ENCODE assay signal across 8 mouse cellular contexts in genomic region chr7:126896912-126897311, GRCm38 (mm10). TPM values are rescaled to one million over a fixed set of nuclear protein-coding genes. Genes with fewer than 3 reads are reported as not detected.
A peak's percentile ranks its signal among the peaks of the same experiment; 100 is the strongest.
DNase-seq lines count a peak whose midpoint lies in the region; ATAC-seq and TF ChIP-seq lines count a peak whose summit lies in the region.

No protein-coding gene starts in this region.

- no peak for DNase-seq in kidney, adult 2 months
- DNase-seq in kidney, adult 8-10 months = no peak
- no peak for DNase-seq in forebrain, embryonic 14.5 days (ENCODE audit: low spot score)
- no peak for DNase-seq in liver, postnatal 0 days
- DNase-seq in embryo, embryonic 11 days = no peak
- no peak for DNase-seq in ovary, postnatal 10 days (ENCODE audit: low spot score)

- peak overlapping the region; percentile 58; the same call in 1 of the 2 replicates for H3K4me2 ChIP-seq in forebrain, embryonic 14.5 days (ENCODE audit: low read length)
- H3K4me2 ChIP-seq in liver, postnatal 0 days (ENCODE audit: low read depth, low read length) = peak overlapping the region; percentile 95

- ATAC-seq in forebrain, embryonic 14.5 days = no peak
- no peak for ATAC-seq in liver, postnatal 0 days
- ATAC-seq in monocyte, adult 5-6 weeks (replicated peaks; ENCODE audit: insufficient number of reproducible peaks, low FRiP score, low TSS enrichment, poor library complexity, severe bottlenecking) = no peak

- no peaks in the 10 kb centered on the region for H3K27me3 ChIP-seq in kidney, adult 2 months (replicated peaks; ENCODE audit: control insufficient read depth, insufficient read depth, low read length)
- no peaks in the 10 kb centered on the region for H3K27me3 ChIP-seq in forebrain, embryonic 14.5 days (replicated peaks; ENCODE audit: control insufficient read depth, insufficient read depth, low read length)
- H3K27me3 ChIP-seq in liver, postnatal 0 days (ENCODE audit: insufficient read depth, low read length) = no peaks in the 10 kb centered on the region

- H3K4me1 ChIP-seq in kidney, adult 2 months (ENCODE audit: control insufficient read depth, insufficient read depth, low read length) = peaks cover 8% of the 10 kb centered on the region; the same call in 1 of the 2 replicates
- peaks cover 2% of the 10 kb centered on the region; the same call in 1 of the 2 replicates for H3K4me1 ChIP-seq in bone marrow, adult 2 months (ENCODE audit: control insufficient read depth, insufficient read depth, low read length)
- peaks cover 11% of the 10 kb centered on the region; the same call in 1 of the 2 replicates for H3K4me1 ChIP-seq in forebrain, embryonic 14.5 days (ENCODE audit: control insufficient read depth, insufficient read depth, low read length)
- peaks cover 21% of the 10 kb centered on the region for H3K4me1 ChIP-seq in liver, postnatal 0 days (ENCODE audit: insufficient read depth)

- no peak for TF ChIP-seq POLR2A in kidney, adult 2 months (IDR thresholded peaks at IDR 0.05; ENCODE audit: low read depth, low read length)
- TF ChIP-seq POLR2A in bone marrow, adult 2 months (IDR thresholded peaks at IDR 0.05; ENCODE audit: borderline replicate concordance, control insufficient read depth, low read depth, low read length) = no peak

- no peaks in the 10 kb centered on the region for H3K9me3 ChIP-seq in forebrain, embryonic 14.5 days (replicated peaks; ENCODE audit: control insufficient read depth, low read length)
- H3K9me3 ChIP-seq in liver, postnatal 0 days (ENCODE audit: low read length) = no peaks in the 10 kb centered on the region

- H3K36me3 ChIP-seq in kidney, adult 2 months (ENCODE audit: control insufficient read depth, insufficient read depth, low read length) = no peaks in the 10 kb centered on the region
- no peaks in the 10 kb centered on the region for H3K36me3 ChIP-seq in forebrain, embryonic 14.5 days (ENCODE audit: control insufficient read depth, insufficient read depth, low read length)
- H3K36me3 ChIP-seq in liver, postnatal 0 days (replicated peaks; ENCODE audit: insufficient read depth, low read length) = peaks cover 7% of the 10 kb centered on the region

- no peak for TF ChIP-seq CTCF in kidney, adult 2 months (conservative IDR thresholded peaks at IDR 0.05; ENCODE audit: insufficient read depth, insufficient read length, low read depth, low read length)
- TF ChIP-seq CTCF in bone marrow, adult 2 months (IDR thresholded peaks at IDR 0.05; ENCODE audit: control insufficient read depth, insufficient read depth, low read length) = no peak
- no peak for TF ChIP-seq CTCF in liver, postnatal 0 days (IDR thresholded peaks at IDR 0.05; ENCODE audit: low read depth)

- TF ChIP-seq EP300 in liver, postnatal 0 days (IDR thresholded peaks at IDR 0.05; ENCODE audit: low read depth) = no peak

- H3K27ac ChIP-seq in kidney, adult 2 months (ENCODE audit: insufficient read depth, low read depth, low read length) = peak overlapping the region; percentile 46
- H3K27ac ChIP-seq in bone marrow, adult 2 months (ENCODE audit: control insufficient read depth, insufficient read depth, low read depth, low read length, poor library complexity) = peak overlapping the region; percentile 84
- no peak overlapping the region for H3K27ac ChIP-seq in forebrain, embryonic 14.5 days (ENCODE audit: low read depth, low read length)
- peak overlapping the region; percentile 90 for H3K27ac ChIP-seq in liver, postnatal 0 days (ENCODE audit: low read depth)

- 78% methylated on average over 5 of the region's 5 CpGs for WGBS in kidney, adult 2 months
- 63% methylated on average over 5 of the region's 5 CpGs for WGBS in bone marrow, adult 2 months
- 89% methylated on average over 5 of the region's 5 CpGs for WGBS in forebrain, embryonic 14.5 days
- 75% methylated on average over 5 of the region's 5 CpGs for WGBS in liver, postnatal 0 days (ENCODE audit: insufficient replicate concordance)

- no peak overlapping the region for H3K9ac ChIP-seq in forebrain, embryonic 14.5 days (ENCODE audit: low read length)
- peak overlapping the region; percentile 78 for H3K9ac ChIP-seq in liver, postnatal 0 days (replicated peaks)

- H3K4me3 ChIP-seq in kidney, adult 2 months (ENCODE audit: insufficient read depth, low read depth, low read length) = no peak overlapping the region
- H3K4me3 ChIP-seq in bone marrow, adult 2 months (replicated peaks; ENCODE audit: control insufficient read depth, low read depth, low read length) = no peak overlapping the region
- H3K4me3 ChIP-seq in forebrain, embryonic 14.5 days (ENCODE audit: low read depth, low read length) = no peak overlapping the region
- peak overlapping the region; percentile 72 for H3K4me3 ChIP-seq in liver, postnatal 0 days (ENCODE audit: low read depth, low read length)

RNA-seq across cellular contexts. Expression of gene Taok2, which starts 12.4 kb away (rescaled TPM):
- 56.5 and 75.2 TPM in 2 replicates for polyA plus RNA-seq in kidney, adult 2 months (2012; rRNA removed)
- 113 and 149 TPM in 2 replicates for polyA plus RNA-seq in bone marrow, adult 2 months (2011; ENCODE audit: insufficient read depth, insufficient read length, low replicate concordance, missing spikeins)
- 25.9 and 31.0 TPM in 2 replicates for polyA plus RNA-seq in forebrain, embryonic 14.5 days (2014; fragmentation: Nextera tagmentation; extraction: Ambion mirVana)
- 7.5 and 8.7 TPM in 2 replicates for polyA plus RNA-seq in liver, postnatal 0 days (2015; fragmentation: Nextera tagmentation; extraction: Ambion mirVana)
- total RNA-seq in monocyte, adult 5-6 weeks (2017) = 37.9 to 49.8 TPM (median 38.3 TPM) in 3 replicates

RNA-seq across cellular contexts. Expression of gene Tmem219, which starts 25.8 kb away (rescaled TPM):
- polyA plus RNA-seq in kidney, adult 2 months (2012; rRNA removed) = 90.8 and 113 TPM in 2 replicates
- 39.9 and 76.2 TPM in 2 replicates for polyA plus RNA-seq in bone marrow, adult 2 months (2011; ENCODE audit: insufficient read depth, insufficient read length, low replicate concordance, missing spikeins)
- 34.3 and 44.9 TPM in 2 replicates for polyA plus RNA-seq in forebrain, embryonic 14.5 days (2014; fragmentation: Nextera tagmentation; extraction: Ambion mirVana)
- polyA plus RNA-seq in liver, postnatal 0 days (2015; fragmentation: Nextera tagmentation; extraction: Ambion mirVana) = 35.6 and 38.4 TPM in 2 replicates
- 37.3 to 57.4 TPM (median 43.2 TPM) in 3 replicates for total RNA-seq in monocyte, adult 5-6 weeks (2017)

RNA-seq across cellular contexts. Expression of gene Kctd13, which starts 31.8 kb away (rescaled TPM):
- polyA plus RNA-seq in kidney, adult 2 months (2012; rRNA removed) = 21.4 and 21.9 TPM in 2 replicates
- 4.0 and 17.3 TPM in 2 replicates for polyA plus RNA-seq in bone marrow, adult 2 months (2011; ENCODE audit: insufficient read depth, insufficient read length, low replicate concordance, missing spikeins)
- 69.3 and 89.2 TPM in 2 replicates for polyA plus RNA-seq in forebrain, embryonic 14.5 days (2014; fragmentation: Nextera tagmentation; extraction: Ambion mirVana)
- polyA plus RNA-seq in liver, postnatal 0 days (2015; fragmentation: Nextera tagmentation; extraction: Ambion mirVana) = 4.4 and 4.6 TPM in 2 replicates
- total RNA-seq in monocyte, adult 5-6 weeks (2017) = 7.9 to 31.1 TPM (median 16.9 TPM) in 3 replicates

RNA-seq across cellular contexts. Expression of gene Ino80e, which starts 34.7 kb away (rescaled TPM):
- polyA plus RNA-seq in kidney, adult 2 months (2012; rRNA removed) = 39.6 and 47.0 TPM in 2 replicates
- polyA plus RNA-seq in bone marrow, adult 2 months (2011; ENCODE audit: insufficient read depth, insufficient read length, low replicate concordance, missing spikeins) = 38.1 and 59.7 TPM in 2 replicates
- 91.3 and 104 TPM in 2 replicates for polyA plus RNA-seq in forebrain, embryonic 14.5 days (2014; fragmentation: Nextera tagmentation; extraction: Ambion mirVana)
- polyA plus RNA-seq in liver, postnatal 0 days (2015; fragmentation: Nextera tagmentation; extraction: Ambion mirVana) = 17.2 and 20.6 TPM in 2 replicates
- 19.2 to 46.1 TPM (median 34.5 TPM) in 3 replicates for total RNA-seq in monocyte, adult 5-6 weeks (2017)

RNA-seq across cellular contexts. Expression of gene Hirip3, which starts 35.1 kb away (rescaled TPM):
- polyA plus RNA-seq in kidney, adult 2 months (2012; rRNA removed) = 4.2 and 6.6 TPM in 2 replicates
- polyA plus RNA-seq in bone marrow, adult 2 months (2011; ENCODE audit: insufficient read depth, insufficient read length, low replicate concordance, missing spikeins) = 77.2 and 107 TPM in 2 replicates
- 12.0 and 13.7 TPM in 2 replicates for polyA plus RNA-seq in forebrain, embryonic 14.5 days (2014; fragmentation: Nextera tagmentation; extraction: Ambion mirVana)
- polyA plus RNA-seq in liver, postnatal 0 days (2015; fragmentation: Nextera tagmentation; extraction: Ambion mirVana) = 6.5 and 7.2 TPM in 2 replicates
- 11.0 to 39.0 TPM (median 11.8 TPM) in 3 replicates for total RNA-seq in monocyte, adult 5-6 weeks (2017)
